Mouse (Mus musculus) ES-Bruce4 (cell line): ENCODE measurements at regions not wholly inside any gene's neighbourhood (a gene's known extent, or its start where the extent isn't known, plus 50 kb on each side); places are given as distances from the start of the nearest gene placed in this dataset.

Source experiments
- CTCF ChIP-seq: IDR thresholded peaks from one replicate; pipeline ENCODE4 v1.8.1; 2011; ENCODE audit warnings: low read depth, low read length
- EP300 ChIP-seq: IDR thresholded peaks from 2 replicates; pipeline ENCODE4 v1.6.1; 2011; ENCODE audit warnings: low read depth, low read length; ENCODE audit not compliant: insufficient read depth
- POLR2A ChIP-seq: IDR thresholded peaks from one replicate; pipeline ENCODE4 v1.8.1; 2011; ENCODE audit warnings: low read length; ENCODE audit not compliant: insufficient read depth

DNA sequence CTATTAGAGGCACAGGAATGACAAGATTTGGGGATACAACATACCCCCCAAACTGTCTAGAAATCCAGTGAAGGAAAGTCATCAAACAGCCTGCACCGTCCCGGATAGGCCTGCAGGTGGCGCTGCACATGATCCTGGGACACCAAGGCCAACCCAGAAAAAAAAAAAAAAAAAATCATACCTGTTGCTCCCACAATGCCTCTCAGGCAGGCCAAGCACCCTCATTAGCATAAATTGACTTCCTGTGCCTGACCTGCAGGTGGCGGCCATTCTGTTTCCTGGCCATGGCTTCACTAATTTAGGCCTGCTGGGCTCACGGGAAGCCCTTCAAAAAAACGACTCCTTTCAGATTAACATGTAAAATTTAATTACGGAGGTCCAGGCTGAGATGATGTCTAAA, 184.8 kb upstream of the Sdk2 start:
- peak; percentile 45 for TF ChIP-seq CTCF
- no peak for TF ChIP-seq POLR2A
- TF ChIP-seq EP300 = no peak
